Mouse (Mus musculus) mesoderm, embryonic 11.5 days (tissue): Measurements from ENCODE around the gene Slc10a4.

Experiments used
- DNase-seq: peaks from one replicate; pipeline ENCODE4 v3.0.0-alpha.2; 2012; ENCODE audit warnings: low read depth, low spot score

Gene Slc10a4

DNA sequence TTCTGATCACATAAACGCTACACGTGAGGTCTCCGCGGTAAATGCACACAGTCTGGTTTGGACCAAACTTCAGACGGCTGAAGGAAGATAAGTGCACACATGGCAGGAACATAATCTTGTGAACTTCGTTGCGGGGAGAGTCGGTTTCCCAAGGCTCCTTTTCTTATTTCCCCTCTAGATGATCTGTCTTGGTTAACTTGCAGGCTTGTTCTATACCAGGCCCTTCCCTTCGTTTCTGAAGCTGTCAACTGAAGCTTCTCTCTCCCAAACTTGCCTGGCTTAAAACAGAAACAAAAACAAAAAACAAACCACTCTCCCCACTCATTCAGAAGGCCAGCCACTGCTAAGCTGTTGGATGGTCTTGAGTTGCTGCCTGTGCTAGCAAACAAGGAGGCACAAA lies 8.1 kb downstream of the Slc10a4 start:
- DNase-seq, result no peak

DNA sequence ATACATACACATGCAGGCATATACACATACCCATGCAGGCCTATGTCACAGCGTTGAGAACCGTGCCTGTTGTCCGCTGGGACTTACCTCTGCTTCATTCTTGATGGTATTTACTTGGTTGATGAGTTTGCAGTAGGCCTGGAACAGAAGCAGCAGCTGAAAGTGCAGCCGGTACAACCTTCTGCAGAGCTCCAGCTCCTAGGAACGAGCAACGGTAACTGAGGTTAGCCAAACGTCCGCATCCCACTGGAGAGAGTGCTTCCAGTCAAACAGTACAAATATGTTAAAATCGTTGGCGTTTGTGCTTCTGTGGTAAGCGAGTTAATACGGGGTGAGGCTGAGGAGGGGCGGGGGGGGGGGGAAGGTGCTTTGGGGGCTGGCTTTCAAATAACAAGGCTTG lies 17.1 kb downstream of the Slc10a4 start:
- no peak for DNase-seq

DNA sequence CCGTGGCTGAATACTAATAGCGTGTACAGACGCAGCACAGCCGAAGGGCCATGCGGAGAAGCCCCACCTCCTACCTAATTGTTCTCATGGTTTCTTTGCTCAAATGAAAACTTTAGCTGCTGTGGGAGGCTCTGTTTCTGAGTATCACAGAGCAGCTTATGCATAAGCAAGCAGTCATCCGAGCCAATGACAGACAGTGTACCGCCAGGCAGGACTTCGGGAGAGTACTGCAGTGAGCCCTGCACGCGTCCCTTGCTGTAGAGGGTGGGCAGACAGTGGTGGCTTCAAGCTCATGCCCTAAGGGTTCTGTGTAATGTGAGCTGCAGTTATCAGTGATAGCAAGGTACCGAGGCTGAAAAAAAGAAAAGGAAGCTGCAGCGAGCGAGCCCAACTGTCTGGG lies 22.0 kb downstream of the Slc10a4 start:
- DNase-seq, result no peak

DNA sequence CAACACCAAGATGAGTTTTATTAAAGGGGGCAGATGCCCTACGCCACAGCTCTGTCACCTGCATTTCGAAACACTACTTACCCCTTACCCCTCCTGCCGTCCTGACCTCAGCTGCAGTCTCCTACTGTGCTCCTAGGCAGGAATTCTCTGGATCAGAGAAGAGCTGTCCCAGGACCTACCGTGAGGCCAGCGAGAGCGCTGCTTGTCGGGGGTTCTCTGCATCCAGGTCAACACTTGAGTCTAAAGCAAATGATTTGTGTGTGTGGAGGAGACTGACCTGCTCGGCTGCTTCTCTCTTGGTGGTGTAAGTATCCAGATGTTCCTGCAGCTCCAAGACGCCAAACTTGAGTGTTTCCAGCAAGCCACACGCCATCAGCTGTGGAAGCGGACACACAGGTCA lies 25.8 kb downstream of the Slc10a4 start:
- no peak for DNase-seq

- DNase-seq, result peak; percentile 15
Observed at GRCm38 (mm10) chr5:73044055-73044454, 37.4 kb downstream of the Slc10a4 start.

DNA sequence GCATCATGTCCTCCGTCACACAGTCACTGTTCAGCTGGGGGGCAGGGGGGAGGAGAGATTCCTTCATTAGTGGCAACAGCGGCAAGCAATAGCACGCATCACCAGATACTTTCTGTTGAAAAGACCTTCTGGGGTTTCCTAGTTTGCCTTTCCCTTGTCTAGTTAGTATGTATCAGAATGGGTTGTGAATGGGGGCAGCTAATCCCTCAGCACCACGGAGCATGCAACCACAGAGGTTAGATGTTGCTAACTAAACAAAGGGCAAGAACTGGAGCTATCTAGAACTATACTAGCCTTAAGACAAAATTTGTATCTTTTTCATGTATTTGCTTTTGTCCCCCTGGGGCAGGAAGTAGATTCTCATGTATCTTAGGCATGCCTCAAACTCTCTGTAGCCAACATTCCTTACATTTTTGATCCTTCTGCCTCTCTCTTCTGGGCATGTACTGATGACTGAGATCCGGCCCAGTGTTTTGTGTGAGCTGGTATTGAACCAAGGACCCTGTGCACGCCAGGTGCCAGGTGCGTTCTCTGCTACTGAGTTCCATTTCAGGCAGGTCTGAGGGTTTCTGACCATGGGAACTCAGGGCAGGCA lies 41.1 kb downstream of the Slc10a4 start:
- no peak for DNase-seq

DNA sequence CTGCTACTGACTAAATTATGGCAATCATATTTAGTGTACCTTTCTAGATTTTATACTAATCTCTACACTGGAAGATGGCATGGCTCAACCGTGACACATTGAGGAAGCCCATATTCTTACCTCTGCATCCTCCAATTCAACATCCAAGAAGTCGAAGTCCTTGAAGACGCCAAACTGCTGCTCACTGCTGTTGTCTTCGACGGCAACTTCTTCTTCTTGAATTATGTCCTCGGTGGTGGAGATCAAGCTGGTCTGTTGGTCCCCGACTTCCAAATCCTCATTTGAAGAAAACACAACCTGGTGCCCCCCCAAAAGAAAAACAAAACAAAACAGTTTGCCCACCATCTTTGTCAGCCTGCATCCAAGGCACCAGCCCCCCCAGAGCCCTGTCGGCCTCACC lies 47.2 kb downstream of the Slc10a4 start:
- DNase-seq, result no peak

DNA sequence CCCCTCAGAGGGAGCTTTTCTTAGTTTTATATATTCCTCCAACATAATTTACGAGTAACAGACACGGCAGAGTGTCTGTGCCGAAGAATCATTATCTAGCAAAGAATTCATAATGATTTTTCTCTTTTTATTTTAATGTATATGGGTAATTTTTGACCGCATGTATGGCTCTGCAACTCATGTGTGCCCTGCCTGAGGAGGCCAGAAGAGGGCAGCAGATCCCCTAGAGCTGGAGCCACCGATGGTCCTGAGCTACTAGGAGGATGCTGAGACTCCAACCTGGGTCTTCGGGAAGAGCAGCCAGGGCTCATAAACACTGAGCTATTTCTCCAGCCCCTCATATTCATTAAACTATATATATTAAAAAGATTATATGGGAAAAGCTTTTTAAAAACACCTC lies 49.8 kb downstream of the Slc10a4 start:
- DNase-seq, result no peak

GRCm38 (mm10) chr5:73056937-73057336 lies 50.3 kb downstream of the Slc10a4 start:
- no peak for DNase-seq

DNA sequence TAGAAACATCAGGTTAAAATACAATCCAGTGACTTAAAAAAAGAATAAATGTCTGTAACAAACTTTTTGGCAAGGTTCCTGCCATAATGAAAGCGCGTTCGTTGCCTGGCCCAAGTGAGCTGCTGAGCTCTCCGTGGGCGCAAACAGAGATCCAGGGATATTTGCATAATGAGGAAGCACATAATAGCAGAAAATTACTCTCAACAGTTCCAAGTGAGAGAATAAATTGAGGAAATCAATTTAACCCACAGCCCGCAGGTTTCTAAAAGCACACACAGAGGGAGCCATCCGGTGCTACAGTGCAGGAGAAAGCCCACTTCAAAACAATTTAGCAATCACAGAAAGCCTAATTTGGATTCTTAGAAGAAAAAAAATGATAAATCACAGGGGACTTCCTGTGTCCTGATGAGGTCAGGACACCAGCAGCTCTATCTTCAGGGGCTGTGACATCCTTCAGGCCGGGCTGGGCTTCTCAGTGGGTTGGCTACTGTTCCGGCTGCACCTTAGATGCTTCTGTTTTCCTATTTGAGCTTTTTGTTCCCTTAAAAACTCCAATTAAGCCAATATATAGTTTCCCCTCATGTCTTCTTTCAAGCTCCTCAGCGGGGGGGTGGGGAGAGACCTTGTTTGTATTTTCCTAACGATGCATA lies 54.9 kb downstream of the Slc10a4 start:
- no peak for DNase-seq
